In the genomic region with DNA sequence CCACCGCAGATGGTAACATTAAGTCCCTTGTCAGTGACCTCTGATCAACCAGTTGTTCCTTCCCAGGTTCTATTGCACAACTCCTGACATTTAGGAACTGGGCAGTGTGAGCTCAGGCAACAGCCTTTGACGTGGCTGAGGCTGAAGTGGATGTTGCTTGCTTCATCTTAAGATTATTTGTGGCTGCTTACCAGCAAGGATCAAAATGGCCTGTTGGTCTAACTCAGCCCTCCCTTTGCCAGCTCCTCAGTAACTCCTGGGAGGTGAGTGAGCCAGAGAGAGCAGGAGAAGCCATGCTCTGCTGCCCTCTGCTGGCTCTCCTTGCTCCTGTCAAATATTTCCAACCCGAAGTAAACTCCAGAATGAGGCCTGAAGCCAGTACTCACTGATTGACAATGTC, we compare ENCODE assay signal across 7 mouse cellular contexts.
DNase-seq lines count a peak whose midpoint lies in the region; ATAC-seq and TF ChIP-seq lines count a peak whose summit lies in the region.

No protein-coding gene starts in this region.

- no peak overlapping the region for H3K9ac ChIP-seq in intestine, postnatal 0 days (ENCODE audit: low read depth, low read length)
- H3K9ac ChIP-seq in midbrain, embryonic 15.5 days = no peak overlapping the region

- H3K4me1 ChIP-seq in intestine, postnatal 0 days (replicated peaks; ENCODE audit: control insufficient read depth, insufficient read depth, low read length) = no peaks in the 10 kb centered on the region
- no peaks in the 10 kb centered on the region for H3K4me1 ChIP-seq in midbrain, embryonic 15.5 days

- TF ChIP-seq CTCF in gastrocnemius, adult 2 months (IDR thresholded peaks at IDR 0.05) = peak; percentile 96; the same call in 1 of the 2 replicates
- TF ChIP-seq CTCF in intestine, postnatal 0 days (IDR thresholded peaks at IDR 0.05; ENCODE audit: low read depth) = peak; percentile 94

- H3K36me3 ChIP-seq in intestine, postnatal 0 days (ENCODE audit: control insufficient read depth, insufficient read depth) = no peaks in the 10 kb centered on the region
- H3K36me3 ChIP-seq in midbrain, embryonic 15.5 days (replicated peaks) = no peaks in the 10 kb centered on the region

- H3K27me3 ChIP-seq in intestine, postnatal 0 days (replicated peaks; ENCODE audit: control insufficient read depth, insufficient read depth, low read length) = no peaks in the 10 kb centered on the region
- H3K27me3 ChIP-seq in midbrain, embryonic 15.5 days (replicated peaks) = no peaks in the 10 kb centered on the region

- ATAC-seq in intestine, postnatal 0 days = 0 out of 2 replicates have a peak, but pooled peaks have one; percentile 28
- ATAC-seq in midbrain, embryonic 15.5 days (replicated peaks) = peak; percentile 79

- intact Hi-C loops in gastrocnemius, adult 2 months (cut with DNase I) = loop anchor here (1.0 kb wide), 1 partner anchor 222 kb away; no protein-coding TSS in a partner anchor
- intact Hi-C loops in left cerebral cortex, postnatal 36 days (cut with DNase I) = no loop called here

- H3K4me3 ChIP-seq in gastrocnemius, adult 2 months = no peak overlapping the region
- no peak overlapping the region for H3K4me3 ChIP-seq in intestine, postnatal 0 days (ENCODE audit: low read depth, low read length)
- H3K4me3 ChIP-seq in midbrain, embryonic 15.5 days = no peak overlapping the region

- no peaks in the 10 kb centered on the region for H3K9me3 ChIP-seq in intestine, postnatal 0 days (ENCODE audit: control insufficient read depth)
- H3K9me3 ChIP-seq in midbrain, embryonic 15.5 days = no peaks in the 10 kb centered on the region

- 27% methylated on average over 3 of the region's 3 CpGs for WGBS in intestine, postnatal 0 days
- 35% methylated on average over 3 of the region's 3 CpGs for WGBS in midbrain, embryonic 15.5 days

- H3K27ac ChIP-seq in gastrocnemius, adult 2 months = peak overlapping the region; percentile 67
- no peak overlapping the region for H3K27ac ChIP-seq in intestine, postnatal 0 days (ENCODE audit: low read depth, low read length)
- no peak overlapping the region for H3K27ac ChIP-seq in midbrain, embryonic 15.5 days

- no peak overlapping the region for H3K4me2 ChIP-seq in intestine, postnatal 0 days (replicated peaks; ENCODE audit: low read depth)
- no peak overlapping the region for H3K4me2 ChIP-seq in midbrain, embryonic 15.5 days

- DNase-seq in adipocyte (ENCODE audit: low spot score) = peak; percentile 94
- peak; percentile 60 to 80 for DNase-seq in cerebellum, postnatal 25 days
- DNase-seq in gastrocnemius, adult 2 months = peak; percentile 85
- DNase-seq in left cerebral cortex, postnatal 36 days (ENCODE audit: low spot score in 2 of 2) = peak; percentile 36 to 59
- peak; percentile 19 to 63 for DNase-seq in spleen, adult 18-20 months

Comparison
In these comparisons a context has a peak if more than half of its experiments do, and no peak if none do; other contexts are left out.
1. DNase-seq: peak in every context shown above with its lines; median percentile 94 in adipocyte; 85 in gastrocnemius, adult 2 months; 70 in cerebellum, postnatal 25 days; 48 in left cerebral cortex, postnatal 36 days; 41 in spleen, adult 18-20 months.